Mouse (Mus musculus) liver, embryonic 14.5 days (tissue): ENCODE results near the gene 2310007B03Rik.

Source experiments
- CTCF ChIP-seq: IDR thresholded peaks from 2 replicates; pipeline ENCODE4 v1.5.1; 2016; ENCODE audit warnings: antibody characterized with exemption, low read depth, control low read depth
- EP300 ChIP-seq: IDR thresholded peaks from 2 replicates; pipeline ENCODE4 v1.6.1; 2016; ENCODE audit warnings: antibody characterized with exemption, low read depth

DNA sequence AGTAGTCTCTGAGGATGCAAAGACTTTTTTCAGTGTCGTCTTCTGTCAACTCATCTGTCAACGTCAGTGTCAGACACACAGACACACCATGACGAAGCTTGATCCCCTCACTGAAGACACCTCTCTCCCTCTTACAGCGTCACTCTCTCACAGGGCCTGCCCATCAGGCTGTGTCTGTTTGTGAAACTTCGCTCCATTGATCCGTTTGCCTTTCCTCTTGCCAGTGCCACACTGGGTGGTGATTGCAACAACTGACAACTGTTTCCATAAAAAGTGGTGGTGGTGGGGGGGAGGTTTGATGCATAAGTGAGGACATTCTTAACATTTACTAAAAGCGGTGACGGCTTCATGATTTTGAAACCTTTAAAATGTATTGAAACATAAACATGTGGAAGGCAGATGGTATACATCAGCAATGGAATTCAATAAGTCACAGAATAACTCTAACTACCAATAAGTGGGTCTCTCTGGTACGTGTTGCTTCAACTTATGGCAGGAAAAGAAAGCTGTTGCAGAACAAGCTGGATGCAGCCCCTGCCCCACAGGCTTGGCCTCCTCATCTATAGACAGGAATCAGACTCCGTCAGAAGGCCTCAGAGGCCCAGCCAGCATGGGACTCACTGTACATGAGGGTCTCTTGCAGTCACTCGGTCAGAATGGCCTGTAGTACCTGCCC is 37.4 kb downstream of the 2310007B03Rik start:
- TF ChIP-seq CTCF = no peak
- TF ChIP-seq EP300 = no peak
